Mouse (Mus musculus) ovary, adult 2 months (tissue): ENCODE data around the gene Krt33a. TPM values are rescaled to one million over a fixed set of nuclear protein-coding genes. Genes with fewer than 3 reads are reported as not detected.

Experiments
- polyA plus RNA-seq: library from polyadenylated mRNA; depleted of rRNA; stranded (reverse); fragments of >200 nt; gene quantifications from 2 replicates; pipeline ENCODE4 v1.2.3, GENCODE M21; 2012; rRNA removed

Gene Krt33a
- not detected in 2 replicates for polyA plus RNA-seq

DNA sequence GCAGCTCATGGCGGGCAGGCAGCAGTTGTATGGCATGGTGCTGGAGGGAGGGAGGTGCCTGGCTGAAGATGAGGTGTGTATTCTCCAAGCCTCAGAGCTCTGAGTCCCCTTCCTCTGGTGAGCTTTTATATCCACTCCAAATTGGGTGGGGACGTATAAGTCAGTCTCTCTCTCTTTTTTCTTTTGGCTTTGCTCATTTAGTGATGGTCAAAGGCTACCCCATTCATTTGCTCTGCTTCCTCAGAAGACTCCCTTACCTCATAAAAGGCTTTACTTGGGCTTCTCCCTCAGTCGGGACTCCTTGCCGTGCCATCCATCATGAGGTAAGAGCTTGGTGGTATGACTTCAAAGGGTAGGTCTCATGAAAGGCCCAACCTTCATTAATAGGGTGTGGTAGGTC is at the start of gene Krt33a:
Gene Krt33a (minus strand): TSS at position 101 of the 400 bp plus-strand sequence.

DNA sequence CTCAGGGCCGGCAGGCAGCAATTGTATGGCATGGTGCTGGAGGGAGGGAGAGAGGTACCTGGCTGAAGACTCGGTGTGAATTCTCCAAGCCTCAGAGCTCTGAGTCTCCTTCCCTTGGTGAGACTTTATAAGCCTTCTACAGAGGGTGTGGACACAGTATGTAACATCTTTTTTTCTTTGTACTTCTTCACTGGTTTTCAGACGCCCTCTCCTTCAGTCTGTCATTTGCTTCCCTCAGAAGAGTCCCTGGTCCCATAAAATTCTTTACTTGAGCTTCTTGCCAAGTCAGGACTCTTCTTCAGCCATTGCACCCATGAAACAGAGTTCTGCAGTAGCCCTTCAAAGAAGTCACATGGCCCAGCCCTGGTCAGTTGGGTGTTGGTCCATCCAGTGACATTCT is 34.4 kb upstream of the Krt33a start, which contains the start of gene Krt31:
Gene Krt31 (minus strand): TSS at position 101 of the 400 bp plus-strand sequence.

DNA sequence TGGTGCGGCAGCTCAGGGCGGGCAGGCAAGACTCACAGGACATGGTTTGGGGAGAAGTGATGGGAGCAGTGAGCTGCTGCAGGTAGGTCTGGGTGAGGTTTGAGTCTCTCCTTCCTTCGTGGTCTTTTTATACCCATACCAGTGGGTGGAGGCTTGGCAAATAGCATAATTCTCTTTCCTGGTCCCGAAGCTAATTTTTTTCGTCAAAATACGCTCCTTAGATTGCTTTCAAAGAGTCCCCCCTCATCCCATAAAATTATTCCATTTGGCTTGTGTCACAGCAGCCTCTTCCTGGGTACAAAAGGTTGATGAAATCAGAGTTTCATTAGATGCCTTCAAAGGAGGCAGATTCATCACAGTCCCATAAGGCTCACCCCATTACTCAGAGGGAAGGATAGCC is 25.4 kb upstream of the Krt33a start, which contains the start of gene Krt34:
Gene Krt34 (minus strand): TSS at position 101 of the 400 bp plus-strand sequence.

DNA sequence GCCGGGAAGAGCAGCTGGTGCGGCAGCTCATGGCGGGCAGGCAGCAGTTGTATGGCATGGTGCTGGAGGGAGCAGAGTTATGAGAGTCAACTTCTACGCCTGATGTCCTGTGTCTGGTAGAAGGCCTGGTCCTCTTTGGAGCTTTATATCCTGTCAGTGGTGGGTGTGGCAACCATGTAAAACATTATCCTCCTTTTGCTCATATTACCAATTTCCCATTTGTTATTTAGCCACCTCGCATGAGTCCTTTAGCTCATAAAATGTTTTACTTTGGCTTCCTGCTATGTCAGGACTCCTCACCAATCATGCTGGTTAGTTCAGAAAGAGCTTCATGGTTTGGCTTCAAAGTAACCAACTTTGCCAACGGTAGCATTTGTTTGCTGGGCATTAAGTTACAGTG is 13.8 kb upstream of the Krt33a start, which contains the start of gene Krt33b:
Gene Krt33b (minus strand): TSS at position 101 of the 400 bp plus-strand sequence.

DNA sequence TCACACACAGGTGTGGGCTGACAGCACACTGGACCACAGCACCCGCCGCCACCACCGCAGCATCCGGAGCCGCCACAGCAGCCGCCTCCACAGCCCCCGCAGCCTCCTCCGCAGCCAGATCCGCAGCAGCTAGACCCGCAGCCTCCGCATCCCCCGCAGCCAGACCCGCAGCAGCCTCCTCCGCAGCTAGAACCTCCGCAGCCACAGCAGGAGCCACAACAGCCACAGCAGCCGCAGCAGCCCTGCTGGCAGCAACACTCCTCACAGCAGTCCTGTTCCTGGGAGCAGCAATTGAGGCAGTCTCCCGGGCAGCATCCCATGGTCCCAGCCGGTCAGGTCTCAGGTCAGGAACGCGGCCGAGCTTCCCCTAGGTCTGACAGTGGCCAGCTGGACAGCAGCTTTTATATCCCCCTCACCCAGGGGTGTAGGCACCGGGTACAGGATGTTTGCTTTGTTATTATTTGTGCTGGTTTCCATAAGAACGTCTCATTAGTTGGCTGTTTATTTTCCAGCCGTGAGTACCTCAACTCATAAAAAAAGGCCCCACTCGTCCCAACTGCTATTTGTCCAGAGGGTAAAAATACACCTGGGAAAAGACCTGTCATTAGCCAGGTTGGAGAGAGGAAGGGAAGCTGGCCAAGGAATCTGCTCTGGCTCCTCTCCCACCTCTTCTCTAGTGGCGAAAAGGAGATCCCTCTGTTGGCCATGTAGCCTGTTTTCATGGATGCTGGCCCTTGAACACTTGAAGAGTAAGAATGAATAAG is 22.2 kb downstream of the Krt33a start, which contains the start of gene Krtap17-1:
Gene Krtap17-1 (minus strand): TSS at position 375 of the 764 bp plus-strand sequence.

DNA sequence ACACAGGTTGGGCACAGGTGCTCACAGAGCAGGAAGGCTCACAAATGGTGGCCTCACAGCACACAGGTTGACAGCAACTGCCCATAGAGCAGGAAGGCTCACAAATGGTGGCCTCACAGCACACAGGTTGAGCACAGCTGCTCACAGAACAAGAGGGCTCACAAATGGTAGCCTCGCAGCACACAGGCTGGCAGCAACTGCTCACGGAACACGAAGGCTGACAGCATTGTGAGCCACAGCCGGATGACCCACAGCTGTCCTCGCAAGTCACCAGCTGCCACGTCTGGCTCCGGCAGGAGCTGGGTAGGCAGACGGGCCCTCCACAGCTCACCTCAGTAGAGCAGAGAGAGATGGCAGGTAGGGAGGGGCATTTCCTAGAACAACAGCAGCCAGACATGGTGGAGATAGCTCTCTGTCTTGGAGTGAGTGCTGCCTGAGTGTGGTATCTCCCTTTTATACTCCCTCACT is 29.8 kb downstream of the Krt33a start, which contains the start of gene Krtap16-1:
Gene Krtap16-1 (minus strand): TSS at position 418 of the 468 bp plus-strand sequence.

DNA sequence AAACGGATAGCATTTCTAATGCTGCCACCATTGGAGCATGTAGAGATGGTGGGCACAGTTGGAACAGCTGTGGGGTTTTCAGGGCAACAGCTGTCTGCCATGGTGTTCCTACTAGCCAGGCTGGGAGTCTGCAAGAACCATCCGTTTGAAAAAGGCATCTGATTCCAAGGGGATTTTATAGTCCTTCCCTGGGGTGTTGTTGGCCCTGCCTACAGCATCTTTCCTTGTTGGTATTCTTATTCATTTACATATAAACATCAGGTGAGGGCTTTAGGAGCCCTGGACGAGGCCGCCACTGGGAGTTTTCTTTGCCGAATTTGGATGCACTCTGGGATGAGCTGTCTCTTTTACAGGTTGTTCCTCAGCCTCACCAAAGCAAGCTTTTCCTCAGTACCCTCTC is 37.1 kb downstream of the Krt33a start, which contains the start of gene Krtap29-1:
Gene Krtap29-1 (minus strand): TSS at position 101 of the 400 bp plus-strand sequence.

Other genes starting within 250 kb of the Krt33a start
- not detected in 2 replicates for gene Gm11595, start 243.3 kb downstream of the Krt33a start, polyA plus RNA-seq
- gene Krtap4-8, start 235.5 kb downstream of the Krt33a start, polyA plus RNA-seq: not detected in 2 replicates
- gene Krtap4-9, start 231.0 kb downstream of the Krt33a start, polyA plus RNA-seq: not detected in 2 replicates
- not detected in 2 replicates for gene Gm11596, start 222.7 kb downstream of the Krt33a start, polyA plus RNA-seq
- not detected in 2 replicates for gene Gm11569, start 217.3 kb downstream of the Krt33a start, polyA plus RNA-seq
- not detected in 2 replicates for gene Gm11554, start 211.8 kb downstream of the Krt33a start, polyA plus RNA-seq
- not detected in 2 replicates for gene Krtap4-13, start 206.3 kb downstream of the Krt33a start, polyA plus RNA-seq
- not detected in 2 replicates for gene Gm11564, start 200.5 kb downstream of the Krt33a start, polyA plus RNA-seq
- gene 2300003K06Rik, start 178.1 kb downstream of the Krt33a start, polyA plus RNA-seq: not detected in 2 replicates
- gene Krtap4-16, start 164.6 kb downstream of the Krt33a start, polyA plus RNA-seq: not detected in 2 replicates
- not detected in 2 replicates for gene Gm11568, start 158.3 kb downstream of the Krt33a start, polyA plus RNA-seq
- gene Gm11559, start 151.7 kb downstream of the Krt33a start, polyA plus RNA-seq: not detected in 2 replicates
- not detected in 2 replicates for gene Krtap9-1, start 142.8 kb downstream of the Krt33a start, polyA plus RNA-seq
- not detected in 2 replicates for gene Gm11567, start 137.0 kb downstream of the Krt33a start, polyA plus RNA-seq
- gene Krtap31-1, start 108.3 kb downstream of the Krt33a start, polyA plus RNA-seq: not detected in 2 replicates
- gene Gm11565, start 101.5 kb downstream of the Krt33a start, polyA plus RNA-seq: not detected in 2 replicates
- gene Krtap31-2, start 79.9 kb downstream of the Krt33a start, polyA plus RNA-seq: not detected in 2 replicates
- not detected in 2 replicates for gene Krtap9-5, start 67.7 kb downstream of the Krt33a start, polyA plus RNA-seq
- not detected in 2 replicates for gene Krtap29-1, start 37.2 kb downstream of the Krt33a start, polyA plus RNA-seq
- not detected in 2 replicates for gene Krtap16-1, start 29.6 kb downstream of the Krt33a start, polyA plus RNA-seq
- gene Krtap17-1, start 22.2 kb downstream of the Krt33a start, polyA plus RNA-seq: 0.23 TPM in 1 of 2 replicates, not detected in the other
- gene Krt33b, start 13.7 kb upstream of the Krt33a start, polyA plus RNA-seq: not detected in 2 replicates
- not detected in 2 replicates for gene Krt34, start 25.3 kb upstream of the Krt33a start, polyA plus RNA-seq
- not detected in 2 replicates for gene Krt31, start 34.3 kb upstream of the Krt33a start, polyA plus RNA-seq
- gene Krt32, start 72.0 kb upstream of the Krt33a start, polyA plus RNA-seq: not detected in 2 replicates
- gene Krt35, start 80.0 kb upstream of the Krt33a start, polyA plus RNA-seq: 0.07 TPM in 1 of 2 replicates, not detected in the other
- 0.52 and 1.2 TPM in 2 replicates for gene Krt36, start 89.4 kb upstream of the Krt33a start, polyA plus RNA-seq
- 1.1 and 1.3 TPM in 2 replicates for gene Krt13, start 105.4 kb upstream of the Krt33a start, polyA plus RNA-seq
- gene Krt15, start 119.7 kb upstream of the Krt33a start, polyA plus RNA-seq: 0.51 and 0.58 TPM in 2 replicates
- gene Krt19, start 132.5 kb upstream of the Krt33a start, polyA plus RNA-seq: 323 and 438 TPM in 2 replicates
- gene Krt9, start 177.0 kb upstream of the Krt33a start, polyA plus RNA-seq: not detected in 2 replicates
- gene Krt14, start 191.3 kb upstream of the Krt33a start, polyA plus RNA-seq: 0.15 and 0.37 TPM in 2 replicates
- not detected in 2 replicates for gene Krt16, start 232.7 kb upstream of the Krt33a start, polyA plus RNA-seq
- gene Krt17, start 244.8 kb upstream of the Krt33a start, polyA plus RNA-seq: 1.3 and 2.0 TPM in 2 replicates